Mouse (Mus musculus) heart, postnatal 14 days (tissue): ENCODE measurements around the gene Cds1. TPM values are rescaled to one million over a fixed set of nuclear protein-coding genes. Genes with fewer than 3 reads are reported as not detected.

Source experiments
- DNase-seq, 2 experiments: peaks; one replicate each; pipeline ENCODE4 v3.0.0; 2021 to 2022
- intact Hi-C: fragments of 180-260 bp; cut with DNase I; formaldehyde crosslinking; loops from one replicate; pipeline ENCODE4 v1.15.1; 2025
- total RNA-seq, 2 experiments: library from RNA; stranded (reverse); gene quantifications; 2 replicates each; pipeline ENCODE4 v1.2.3; 2021

Gene Cds1
- total RNA-seq, 2 experiments from 2014 or later, result 5.9 to 8.3 TPM

DNA sequence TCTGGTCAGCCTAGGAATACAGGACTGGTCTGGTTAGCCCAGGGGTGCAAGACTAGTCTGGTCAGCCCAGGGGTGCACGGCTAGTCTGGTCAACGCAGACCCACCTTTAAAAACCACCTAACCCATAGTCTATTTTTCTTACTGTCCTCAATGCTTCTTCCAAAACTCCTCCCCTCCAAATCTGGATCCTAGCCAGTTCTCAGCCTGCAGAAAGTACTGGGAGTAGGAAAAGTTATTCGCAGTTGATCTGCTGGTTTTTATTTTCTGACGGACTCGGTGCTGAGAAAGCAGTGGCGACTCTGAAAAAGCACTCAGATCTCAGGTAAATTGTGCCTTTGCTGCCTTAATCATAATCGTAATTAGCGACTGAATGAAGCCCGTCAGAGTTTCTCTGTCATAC, 7.7 kb downstream of the Cds1 start:
- no peak for DNase-seq
- intact Hi-C loops, result no loop called here

DNA sequence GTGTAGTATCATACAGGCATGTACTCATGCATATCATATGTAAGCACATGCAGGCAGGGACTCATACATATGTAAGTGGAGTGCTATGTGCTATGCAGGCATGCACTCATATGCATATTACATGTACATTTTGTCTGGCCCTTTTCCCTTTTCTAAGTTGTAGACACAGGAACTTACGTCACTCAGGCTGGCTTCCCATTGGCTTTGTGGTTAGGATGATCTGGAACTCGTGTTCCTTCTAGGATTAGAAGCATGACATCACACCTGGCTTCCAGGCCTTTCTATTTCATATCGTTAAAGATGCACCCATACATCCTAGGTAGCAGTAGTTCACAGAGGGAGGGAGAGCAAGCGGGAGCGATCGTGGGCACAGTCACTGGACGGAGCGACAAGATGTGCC, 10.3 kb downstream of the Cds1 start:
- intact Hi-C loops, result no loop called here
- DNase-seq, result no peak

DNA sequence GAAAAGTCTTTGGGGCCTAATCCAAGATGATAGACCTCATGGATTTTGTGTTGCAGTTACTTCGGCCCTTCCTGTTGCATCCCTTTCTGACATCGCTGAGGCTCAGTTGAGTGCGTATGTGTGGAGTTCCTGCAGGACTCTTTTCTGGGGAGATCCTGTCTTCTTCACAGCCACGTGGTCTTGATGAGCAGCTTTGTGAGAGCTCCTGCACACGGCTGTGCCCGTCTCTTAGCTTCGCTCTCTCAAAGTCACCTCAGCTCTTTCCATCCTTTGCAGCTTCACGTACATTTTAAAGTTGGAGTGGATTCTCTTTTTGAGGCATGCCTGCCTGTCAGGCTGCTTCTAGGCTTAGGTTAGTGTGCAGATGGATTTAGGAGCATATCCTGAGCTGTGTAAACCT, 11.6 kb downstream of the Cds1 start:
- DNase-seq, result no peak
- intact Hi-C loops, result no loop called here

- no peak for DNase-seq
- intact Hi-C loops, result no loop called here
These were observed 14.5 kb downstream of the Cds1 start for GRCm38 (mm10) chr5:101779376-101779863.

GRCm38 (mm10) chr5:101780918-101781317, 16.0 kb downstream of the Cds1 start:
- intact Hi-C loops, result no loop called here
- DNase-seq, result no peak

- intact Hi-C loops, result no loop called here
- DNase-seq, result no peak
These were observed 19.4 kb downstream of the Cds1 start for GRCm38 (mm10) chr5:101784328-101784727.

GRCm38 (mm10) chr5:101784787-101785186, 19.9 kb downstream of the Cds1 start:
- intact Hi-C loops, result no loop called here
- DNase-seq, result no peak

- intact Hi-C loops, result no loop called here
- DNase-seq, result no peak
These were observed 21.1 kb downstream of the Cds1 start for GRCm38 (mm10) chr5:101785921-101786614.

GRCm38 (mm10) chr5:101789770-101790169, 24.8 kb downstream of the Cds1 start:
- DNase-seq, result no peak
- intact Hi-C loops, result no loop called here

- intact Hi-C loops, result no loop called here
- no peak for DNase-seq
These were observed 25.6 kb downstream of the Cds1 start for GRCm38 (mm10) chr5:101790560-101790959.

- intact Hi-C loops, result no loop called here
- no peak for DNase-seq
These were observed 27.7 kb downstream of the Cds1 start for GRCm38 (mm10) chr5:101792665-101793064.

- intact Hi-C loops, result no loop called here
- DNase-seq, result no peak
These were observed 37.0 kb downstream of the Cds1 start for GRCm38 (mm10) chr5:101801891-101802290.

- intact Hi-C loops, result no loop called here
- DNase-seq, result no peak
These were observed 37.6 kb downstream of the Cds1 start for GRCm38 (mm10) chr5:101802358-101803022.

DNA sequence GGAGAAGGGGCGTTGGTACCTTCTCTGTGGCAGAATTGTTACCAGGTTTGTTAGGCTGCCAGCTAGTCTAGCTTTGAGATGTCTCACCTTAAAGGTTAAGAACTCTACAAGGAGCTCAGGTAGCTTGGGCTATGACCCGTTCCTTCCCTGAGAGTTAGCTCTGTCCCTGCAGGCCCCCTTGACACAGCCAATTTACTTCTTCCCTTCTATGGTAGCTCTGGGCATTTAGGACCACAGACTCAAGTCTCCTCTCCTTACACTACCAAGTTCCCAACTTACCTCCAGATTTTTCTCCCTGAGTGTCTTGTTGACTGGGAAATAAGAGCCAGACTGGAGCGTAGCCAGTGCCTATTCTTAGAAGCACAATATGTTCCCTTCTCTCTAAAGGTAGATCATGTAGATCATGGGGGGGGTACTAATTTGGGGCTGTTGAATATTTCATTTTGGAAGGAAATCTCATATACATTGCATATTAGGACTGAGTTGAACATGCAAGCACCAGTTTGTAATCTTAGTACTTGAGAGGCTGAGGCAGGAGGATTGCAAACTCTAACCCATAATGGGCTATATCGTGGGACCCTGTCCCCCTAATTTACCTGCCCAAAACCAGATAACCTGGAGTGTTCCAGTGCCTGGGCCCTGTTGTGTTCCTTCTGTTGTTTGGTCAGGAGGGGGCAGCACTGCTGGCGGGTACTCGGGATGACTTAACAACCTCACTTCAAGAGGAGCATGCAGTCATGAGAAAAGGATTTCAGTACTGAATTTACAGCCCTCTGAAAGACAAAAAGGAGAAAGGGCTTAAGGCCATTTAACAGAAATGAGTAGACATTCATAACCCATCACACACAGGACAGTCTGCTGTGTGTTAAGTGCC, 46.6 kb downstream of the Cds1 start:
- intact Hi-C loops, result no loop called here
- DNase-seq, result no peak

- DNase-seq, result no peak
- intact Hi-C loops, result no loop called here
These were observed 51.9 kb downstream of the Cds1 start for GRCm38 (mm10) chr5:101816822-101817221.

DNA sequence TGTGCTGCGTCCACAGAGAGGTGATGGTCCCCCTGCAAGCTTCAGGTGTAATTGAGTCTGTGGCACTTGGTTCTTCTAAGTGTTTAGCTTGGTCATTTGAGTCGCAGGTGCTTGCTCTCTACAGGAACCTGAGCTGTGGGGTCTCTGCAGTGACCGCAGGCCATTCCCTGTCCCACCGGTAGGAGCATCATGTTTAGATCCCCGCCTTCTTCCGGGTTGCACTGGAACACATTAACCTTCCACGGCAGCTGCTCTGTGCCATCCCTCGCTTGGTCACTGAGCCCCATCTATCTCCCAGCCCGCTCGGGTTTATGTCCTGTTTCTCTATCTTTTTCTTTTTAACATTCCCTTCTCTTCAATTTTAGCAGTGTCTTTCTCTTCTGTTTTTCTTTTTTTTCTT, 54.3 kb downstream of the Cds1 start:
- DNase-seq, result no peak
- intact Hi-C loops, result no loop called here

DNA sequence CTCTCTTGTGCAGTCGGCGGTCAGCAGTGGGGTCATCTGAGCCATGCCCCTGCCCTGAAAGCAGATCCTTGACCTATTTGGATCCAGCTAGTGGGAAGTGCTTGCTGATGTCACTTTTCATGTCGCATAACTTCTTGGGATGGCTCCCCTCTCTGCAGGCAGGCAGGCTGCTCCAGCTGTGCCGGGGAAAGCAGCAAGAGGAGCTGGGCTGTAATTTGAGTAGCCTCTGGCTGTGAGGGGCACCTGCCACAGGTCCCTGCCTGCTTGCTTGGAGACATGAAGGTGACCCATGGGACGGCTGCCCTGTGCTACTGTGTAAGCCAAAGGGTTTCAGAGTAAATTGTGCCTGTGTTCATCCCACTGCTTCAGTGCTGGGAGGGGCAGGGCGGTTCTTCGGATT, 54.9 kb downstream of the Cds1 start:
- intact Hi-C loops, result no loop called here
- DNase-seq, result no peak

DNA sequence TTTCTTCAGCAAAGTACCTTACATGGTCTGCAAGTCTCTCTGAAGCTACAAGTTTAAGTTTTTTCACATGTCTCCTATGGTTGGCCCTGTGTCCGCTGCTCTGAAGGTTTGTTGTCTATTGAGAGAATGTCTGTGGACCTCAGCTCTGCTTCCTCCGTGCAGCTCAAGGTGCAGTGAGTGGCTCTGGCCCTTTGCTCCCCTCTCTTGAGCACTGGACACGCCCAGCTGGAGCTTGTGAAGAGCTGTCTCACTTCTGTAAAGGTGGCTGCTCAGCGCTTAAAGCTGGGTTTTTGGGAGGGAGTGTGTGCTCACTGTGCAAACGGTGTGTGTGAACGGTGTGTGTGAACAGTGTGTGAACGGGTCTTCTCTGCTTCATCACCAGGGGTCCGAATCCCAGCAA, 56.1 kb downstream of the Cds1 start:
- no peak for DNase-seq
- intact Hi-C loops, result no loop called here

- intact Hi-C loops, result no loop called here
- no peak for DNase-seq
These were observed 56.8 kb downstream of the Cds1 start for GRCm38 (mm10) chr5:101821491-101822310.

- intact Hi-C loops, result no loop called here
- no peak for DNase-seq
These were observed 57.4 kb downstream of the Cds1 start for GRCm38 (mm10) chr5:101822311-101822670.
